Mouse (Mus musculus): ENCODE results near the gene Dcun1d1.

Gene Dcun1d1

DNA sequence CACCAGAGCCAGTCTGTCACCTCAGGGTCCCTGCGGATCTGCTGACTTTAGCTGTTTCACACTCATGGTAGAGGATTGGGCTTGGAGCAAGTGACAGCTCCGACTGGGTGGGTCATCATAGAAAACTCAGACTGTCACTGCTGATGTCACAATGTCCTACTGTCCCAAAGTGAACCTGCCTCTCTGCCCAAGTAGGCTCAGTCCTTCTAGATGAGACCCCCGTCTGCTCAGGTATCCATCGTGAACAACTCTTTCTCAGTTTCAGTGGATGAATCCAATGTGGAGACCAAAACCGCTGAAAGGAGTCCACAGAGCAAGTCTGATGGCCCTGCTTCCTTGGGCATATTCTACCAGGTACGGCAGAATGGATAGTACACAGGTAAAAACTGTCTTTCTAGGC lies at the start of gene Dcun1d1:
Gene Dcun1d1 (minus strand): TSS at position 101 of the 400 bp plus-strand sequence.
- DNase-seq (ENCODE audit: extremely low spot score, low read depth, low spot score), result no peak

DNA sequence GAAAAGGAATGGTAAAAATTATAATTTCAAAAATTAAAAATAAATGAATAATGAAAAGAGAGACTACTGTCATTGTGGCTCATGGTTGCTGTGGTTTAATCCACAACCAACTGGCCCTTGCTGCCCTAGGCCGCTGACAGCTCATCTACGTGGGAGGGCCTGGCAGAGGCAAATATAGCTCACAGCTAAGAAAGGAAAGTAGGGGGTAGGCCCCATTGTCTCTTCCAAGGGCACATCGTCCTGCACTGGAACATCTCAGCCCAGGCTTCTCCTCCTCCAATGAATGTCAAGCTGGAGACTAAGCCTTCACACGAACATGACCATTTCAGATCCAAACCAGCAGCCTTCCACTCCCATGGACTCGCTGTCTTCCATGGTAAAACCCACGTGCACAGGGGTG lies 49.0 kb upstream of the Dcun1d1 start:
- no peak for DNase-seq (ENCODE audit: extremely low spot score, low read depth, low spot score)

DNA sequence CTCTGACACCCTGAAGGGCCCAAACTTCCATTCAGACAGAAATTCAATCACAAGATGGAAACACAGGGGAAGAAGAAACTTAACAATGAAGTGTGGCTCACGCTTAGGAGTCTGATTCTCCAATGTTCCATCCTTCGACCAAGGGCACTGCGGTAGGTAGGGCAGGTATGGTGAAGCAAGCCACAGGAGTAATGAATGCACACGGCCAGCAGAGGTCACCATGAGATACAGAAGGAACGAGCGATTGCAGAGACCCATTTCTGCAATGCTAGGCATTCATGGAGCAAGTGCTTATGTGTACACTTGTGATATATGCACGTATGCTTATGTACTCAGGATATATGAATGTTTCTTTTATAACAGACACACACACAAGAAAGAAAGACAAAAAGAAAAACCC lies 36.3 kb upstream of the Dcun1d1 start:
- DNase-seq (ENCODE audit: extremely low spot score, low read depth, low spot score), result no peak

DNA sequence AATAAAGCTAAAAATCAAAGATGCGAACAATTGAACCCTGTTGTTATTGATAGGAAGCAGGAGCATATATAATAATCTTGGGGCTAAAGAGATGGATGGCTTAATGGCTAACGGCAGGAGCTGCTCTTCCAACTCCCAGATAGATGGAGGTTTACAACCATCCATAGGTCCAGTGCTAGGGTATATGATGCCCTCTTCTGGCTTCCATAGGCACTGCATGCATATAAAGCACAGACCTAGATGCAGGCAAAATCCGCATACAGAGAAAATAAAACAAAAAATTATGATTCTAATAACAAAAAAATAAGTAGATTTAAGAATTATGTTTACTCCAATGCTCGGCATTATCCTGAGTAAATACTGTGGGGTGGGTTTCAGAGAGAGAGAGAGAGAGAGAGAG lies 35.7 kb upstream of the Dcun1d1 start:
- no peak for DNase-seq (ENCODE audit: extremely low spot score, low read depth, low spot score)

DNA sequence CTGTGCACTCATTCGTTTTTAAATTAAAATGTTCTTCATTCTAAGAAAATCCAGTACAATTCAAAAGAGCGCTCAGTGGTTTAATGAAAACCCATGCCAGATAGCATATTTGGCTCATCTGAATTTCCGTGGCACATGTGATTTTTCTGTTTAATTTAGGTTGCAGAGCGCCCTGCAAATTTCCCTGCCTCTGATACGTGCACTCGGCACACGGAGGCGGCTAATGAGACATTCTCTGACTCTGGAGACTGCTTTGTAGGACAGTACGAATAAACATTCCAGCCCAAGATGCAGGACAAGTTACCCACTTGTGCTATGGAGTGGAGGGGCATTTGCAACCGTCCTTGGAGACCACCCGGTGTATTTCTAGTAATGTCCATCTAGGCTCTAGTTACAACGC lies 33.9 kb upstream of the Dcun1d1 start:
- DNase-seq (ENCODE audit: extremely low spot score, low read depth, low spot score), result no peak

DNA sequence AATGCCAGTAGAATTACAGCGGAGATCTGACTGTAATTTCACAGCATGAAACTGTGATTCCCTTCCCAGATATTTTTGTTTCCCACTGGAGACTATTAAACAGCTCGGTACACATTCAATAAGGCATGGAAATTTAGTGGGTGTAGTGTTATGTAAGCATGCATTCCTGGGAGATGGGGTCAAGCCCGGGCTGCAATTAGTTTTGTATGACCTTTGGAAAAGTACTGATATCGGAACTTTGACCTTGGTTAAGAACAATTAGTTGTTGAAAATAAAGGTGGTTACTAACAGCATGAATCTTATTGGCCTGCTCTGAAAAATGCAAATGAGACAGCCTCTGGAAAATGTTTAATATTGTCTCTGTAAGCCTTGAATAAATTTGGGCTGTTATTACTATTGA lies 33.2 kb upstream of the Dcun1d1 start:
- DNase-seq (ENCODE audit: extremely low spot score, low read depth, low spot score), result no peak

DNA sequence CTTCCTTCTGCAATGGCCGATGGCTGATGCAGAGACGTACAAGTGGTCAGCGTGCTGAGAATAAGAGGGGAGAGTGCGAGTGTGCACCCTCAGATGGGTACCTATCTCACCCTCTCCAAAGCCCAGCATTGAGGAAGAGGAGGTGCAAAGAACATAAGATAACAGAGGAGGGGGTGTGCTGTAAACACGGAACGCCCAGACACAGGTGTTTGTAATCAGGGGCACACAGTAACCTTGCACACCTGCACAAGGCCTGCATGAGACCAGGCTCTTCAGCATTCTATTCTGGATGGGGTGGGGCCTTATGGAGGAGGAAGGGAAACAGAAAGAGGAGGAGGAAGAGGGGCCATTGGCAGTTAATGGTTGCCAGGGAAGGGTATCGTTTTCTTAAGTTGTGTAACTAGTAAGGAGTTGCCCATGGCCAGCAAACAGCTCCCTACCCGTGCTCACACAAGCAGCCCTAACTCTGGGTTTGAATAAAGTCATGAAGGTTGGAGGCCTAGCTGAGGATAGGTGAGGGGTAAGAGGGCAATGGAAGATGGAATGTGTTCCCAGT lies 30.2 kb upstream of the Dcun1d1 start:
- DNase-seq (ENCODE audit: extremely low spot score, low read depth, low spot score), result no peak

DNA sequence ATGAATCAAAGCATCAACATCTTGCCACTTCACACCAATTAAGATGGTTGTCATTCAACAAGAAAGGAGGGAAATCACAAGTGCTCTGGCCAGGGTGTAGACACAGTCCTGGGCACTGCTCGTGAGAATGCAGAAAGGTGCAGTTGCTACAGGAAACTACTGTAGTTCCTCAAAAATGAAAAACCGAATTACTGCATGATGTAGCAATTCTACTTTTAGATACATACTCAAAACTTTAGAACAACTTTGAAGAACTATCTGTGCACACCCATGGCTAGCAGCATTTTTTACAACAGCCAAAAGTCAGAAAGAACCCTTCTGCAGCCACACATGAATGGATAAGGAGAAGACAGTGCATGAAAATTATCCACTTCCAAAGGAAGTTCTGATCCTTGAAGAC lies 29.2 kb upstream of the Dcun1d1 start:
- no peak for DNase-seq (ENCODE audit: extremely low spot score, low read depth, low spot score)

DNA sequence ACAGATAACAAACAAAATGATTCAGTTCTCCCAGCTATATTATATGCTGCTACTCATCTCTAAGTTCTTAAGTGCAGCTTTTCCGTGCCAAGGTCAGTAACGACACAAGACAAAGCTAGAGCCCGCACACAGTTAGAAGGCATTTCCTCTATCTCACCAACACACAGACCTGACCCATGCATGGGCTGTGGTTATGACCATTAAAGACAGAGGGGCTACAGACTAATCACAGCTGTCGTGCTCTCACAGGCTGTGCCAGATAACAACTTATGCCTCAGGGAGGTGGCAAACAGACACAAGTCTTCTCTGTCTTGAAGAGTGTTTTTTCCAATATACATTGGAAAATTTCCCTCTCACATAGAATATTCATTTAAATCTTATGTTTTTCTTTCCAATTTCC lies 27.7 kb upstream of the Dcun1d1 start:
- DNase-seq (ENCODE audit: extremely low spot score, low read depth, low spot score), result no peak

DNA sequence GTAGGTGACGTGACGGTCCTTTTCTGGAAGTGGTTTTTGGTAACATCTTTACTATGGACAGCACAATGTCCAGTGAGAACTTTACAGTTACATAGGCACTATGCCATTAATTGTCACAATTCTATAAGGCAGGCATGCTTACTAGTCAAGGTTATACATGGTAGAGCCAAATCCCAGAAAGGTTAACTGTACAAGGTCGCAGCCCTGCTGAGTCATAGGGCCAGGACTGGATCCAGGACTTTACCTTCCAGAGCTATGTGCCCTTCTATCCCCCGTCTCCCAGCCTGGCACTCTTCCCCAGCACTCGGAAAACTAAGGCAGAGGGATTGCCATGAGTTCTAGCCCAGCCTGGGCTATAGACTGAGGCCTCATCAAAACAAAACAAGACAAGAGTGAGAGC lies 26.7 kb upstream of the Dcun1d1 start:
- DNase-seq (ENCODE audit: extremely low spot score, low read depth, low spot score), result no peak

DNA sequence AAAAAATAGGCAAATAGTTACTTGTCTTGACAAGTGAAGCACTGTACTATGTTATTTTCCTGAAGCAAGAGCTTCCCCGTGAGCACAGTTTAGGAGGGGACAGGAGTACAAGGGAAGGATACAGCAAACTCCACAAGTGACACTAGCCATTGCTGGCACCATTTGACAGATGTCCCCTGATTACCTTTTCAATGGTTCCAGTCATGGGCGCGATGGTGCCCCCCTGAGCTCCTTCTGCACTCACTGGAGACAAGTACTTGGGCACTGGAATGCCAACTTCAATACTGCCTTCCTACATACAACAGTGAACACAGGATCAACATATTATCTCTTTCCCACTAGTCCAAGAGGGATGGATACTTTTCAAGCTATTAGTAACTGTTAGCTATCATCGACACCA lies 26.2 kb upstream of the Dcun1d1 start:
- no peak for DNase-seq (ENCODE audit: extremely low spot score, low read depth, low spot score)

DNA sequence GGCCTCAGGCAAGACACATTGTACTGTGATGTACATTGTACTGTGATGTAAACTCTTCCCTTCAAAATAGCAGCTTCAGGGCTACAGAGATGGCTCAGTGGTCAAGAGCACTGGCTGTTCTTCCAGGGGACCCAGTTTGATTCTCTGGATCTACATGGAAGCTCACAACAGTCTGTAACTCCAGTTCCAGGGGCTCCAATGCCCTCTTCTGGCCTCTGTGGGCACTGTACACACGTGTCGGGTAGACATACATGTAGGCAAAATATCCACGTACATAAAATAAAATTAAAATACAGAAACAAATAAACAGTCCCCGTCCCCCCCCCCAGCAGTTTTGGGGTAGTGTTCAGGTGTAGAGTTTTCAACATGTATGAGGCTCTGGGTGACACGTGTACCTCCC lies 25.7 kb upstream of the Dcun1d1 start:
- DNase-seq (ENCODE audit: extremely low spot score, low read depth, low spot score), result no peak

DNA sequence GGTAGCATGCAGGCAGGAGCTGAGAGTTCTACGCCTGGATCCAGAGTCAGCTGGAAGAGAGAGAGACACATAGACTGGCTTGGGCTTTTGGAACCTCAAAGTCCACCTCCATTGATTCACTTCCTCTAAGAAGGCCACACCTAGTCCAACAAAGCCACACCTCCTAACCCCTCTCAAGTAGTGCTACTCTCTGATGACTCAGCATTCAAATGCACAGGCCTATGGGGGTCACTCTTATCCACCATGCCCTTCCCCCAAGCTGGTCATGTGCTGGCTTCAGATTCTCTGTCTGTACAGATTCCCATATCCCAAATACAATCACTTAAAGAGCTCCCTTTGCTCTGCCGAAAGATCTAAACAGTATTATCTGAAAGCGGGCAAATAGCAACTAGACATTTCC lies 20.0 kb upstream of the Dcun1d1 start:
- no peak for DNase-seq (ENCODE audit: extremely low spot score, low read depth, low spot score)

DNA sequence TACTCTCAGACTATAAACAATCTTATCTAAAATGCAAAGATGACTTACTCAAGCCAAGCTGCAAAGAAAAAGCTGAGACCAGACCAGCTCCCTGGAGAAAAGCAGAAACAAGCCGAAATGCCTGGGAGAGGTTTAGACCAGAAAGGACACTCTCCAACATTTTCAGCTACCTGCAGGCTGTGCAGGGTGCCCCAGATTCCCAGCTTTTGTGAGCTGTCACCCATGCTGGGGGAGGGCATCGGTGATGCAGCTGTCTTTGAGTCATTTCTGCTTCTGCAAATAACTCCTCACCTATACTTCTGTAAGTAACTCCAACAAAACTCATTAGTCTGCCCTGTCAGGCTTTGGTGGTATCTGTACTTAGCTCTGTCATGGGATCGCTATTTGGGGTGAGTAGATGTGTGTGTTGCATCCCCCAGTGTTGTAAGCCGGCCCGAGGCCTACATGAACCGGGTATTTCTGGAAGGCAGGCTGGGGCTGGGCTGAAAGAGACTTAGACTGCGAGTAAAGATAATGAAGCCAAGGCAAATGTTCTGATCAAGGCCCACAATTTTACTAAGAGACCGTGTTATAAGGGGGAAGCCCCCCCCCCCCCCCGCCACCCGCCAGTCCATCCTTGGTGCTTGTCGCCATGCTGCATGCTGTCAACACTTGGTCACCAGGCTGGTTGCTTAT lies 17.8 kb upstream of the Dcun1d1 start:
- no peak for DNase-seq (ENCODE audit: extremely low spot score, low read depth, low spot score)

DNA sequence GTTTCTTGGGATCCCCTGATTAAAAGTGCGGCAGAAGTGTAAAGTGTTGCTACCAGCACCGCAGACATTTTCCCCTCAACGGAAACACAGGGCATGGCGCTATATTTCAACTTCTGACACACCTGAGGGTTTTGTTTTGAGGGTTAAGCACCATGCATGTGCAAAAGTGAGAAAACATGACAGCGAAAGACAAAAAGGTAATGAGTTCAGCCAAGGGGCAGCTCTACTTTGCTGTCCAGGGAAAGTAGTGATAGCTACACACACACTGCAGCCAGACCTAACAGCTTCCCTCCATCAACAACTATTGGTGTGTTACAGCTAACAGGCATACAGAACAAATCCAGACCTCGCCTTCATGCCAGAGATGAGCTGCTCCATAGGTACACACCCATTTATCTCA lies 16.6 kb upstream of the Dcun1d1 start:
- DNase-seq (ENCODE audit: extremely low spot score, low read depth, low spot score), result no peak

DNA sequence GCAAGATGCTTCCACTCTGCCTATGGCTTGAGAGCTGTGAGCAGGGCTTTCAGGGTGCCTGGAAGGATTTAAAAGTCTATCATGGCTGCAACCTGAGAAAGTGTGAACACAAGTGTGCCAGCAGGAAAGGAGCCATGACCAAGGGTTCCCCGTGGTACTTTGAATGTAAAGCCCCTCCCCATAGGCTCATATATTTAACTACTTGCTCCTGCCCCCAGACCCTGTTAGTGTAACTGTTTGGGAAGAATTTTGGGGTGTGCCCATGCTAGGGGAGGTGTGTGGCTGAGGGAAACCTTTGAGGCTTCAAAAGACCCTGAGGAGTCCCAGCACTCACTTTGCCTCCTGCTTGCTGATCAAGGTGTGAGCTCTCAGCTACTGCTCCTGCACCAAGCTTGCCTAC lies 15.9 kb upstream of the Dcun1d1 start:
- DNase-seq (ENCODE audit: extremely low spot score, low read depth, low spot score), result no peak

DNA sequence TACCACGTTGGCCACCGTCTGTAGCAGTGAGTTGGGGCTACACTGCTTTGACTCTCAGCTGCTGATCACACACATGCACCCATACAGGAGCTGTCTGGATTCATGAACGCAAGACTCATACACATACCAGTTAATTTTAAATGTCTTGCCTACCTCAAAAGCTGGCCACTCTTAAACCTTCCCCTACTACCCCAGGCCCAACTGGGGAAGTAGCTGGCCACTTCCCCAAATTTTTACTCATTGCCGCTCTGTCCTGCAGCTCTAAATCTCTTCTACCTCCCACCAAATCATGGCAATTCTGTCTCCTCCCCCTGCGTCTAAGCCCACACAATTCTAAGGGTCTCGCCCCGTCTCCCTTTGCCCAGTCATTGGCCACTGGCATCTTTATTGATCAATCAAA lies 11.0 kb upstream of the Dcun1d1 start:
- DNase-seq (ENCODE audit: extremely low spot score, low read depth, low spot score), result no peak

DNA sequence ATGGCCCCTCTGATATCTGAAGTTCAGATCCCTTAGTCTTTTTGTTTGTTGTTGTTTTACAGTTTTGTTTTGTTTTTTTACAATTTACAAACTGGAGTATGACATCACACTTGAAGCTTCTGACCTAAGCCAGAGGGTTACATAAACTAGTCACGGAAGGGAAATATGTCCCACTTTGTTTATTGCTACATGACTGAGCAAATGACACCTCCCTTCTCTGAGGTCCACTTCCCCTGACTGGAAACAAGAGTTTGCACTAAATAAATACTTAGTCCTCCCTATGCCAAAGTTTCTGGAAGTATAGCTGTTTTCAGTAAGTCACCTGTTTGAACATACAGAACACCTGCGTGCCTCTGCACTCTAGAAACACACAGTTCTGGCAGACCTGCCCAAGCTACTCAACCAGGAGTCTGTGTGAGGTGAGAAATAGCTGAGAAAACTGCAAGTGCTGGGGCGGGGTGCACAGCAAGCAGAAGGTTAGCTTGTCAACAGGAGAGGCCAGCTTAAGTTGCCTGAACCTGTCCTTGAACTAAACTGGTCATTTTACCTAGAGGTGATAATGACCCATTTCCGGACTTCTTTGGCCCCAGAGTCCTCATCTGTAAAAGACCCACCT lies 3.4 kb upstream of the Dcun1d1 start:
- no peak for DNase-seq (ENCODE audit: extremely low spot score, low read depth, low spot score)

DNA sequence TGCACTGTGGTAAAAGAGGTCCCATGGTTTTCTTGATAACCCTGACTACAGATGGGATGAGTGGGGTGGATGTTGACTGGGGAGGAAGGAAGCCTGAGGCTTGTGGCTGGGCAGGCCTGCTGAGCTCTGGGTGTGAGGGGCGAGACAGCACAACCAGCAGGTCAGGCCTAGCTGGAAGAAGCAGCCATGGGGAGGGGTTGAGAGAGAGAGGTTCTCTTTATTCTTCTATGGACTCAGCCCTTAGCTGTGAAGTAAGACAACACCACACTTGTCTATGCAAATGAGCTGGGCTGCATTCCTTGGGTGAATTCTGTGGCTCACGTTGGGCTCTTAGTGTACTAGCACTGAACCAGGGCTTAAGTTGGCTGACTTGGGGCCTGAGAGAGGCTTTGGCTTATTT lies 2.8 kb upstream of the Dcun1d1 start:
- DNase-seq (ENCODE audit: extremely low spot score, low read depth, low spot score), result no peak

DNA sequence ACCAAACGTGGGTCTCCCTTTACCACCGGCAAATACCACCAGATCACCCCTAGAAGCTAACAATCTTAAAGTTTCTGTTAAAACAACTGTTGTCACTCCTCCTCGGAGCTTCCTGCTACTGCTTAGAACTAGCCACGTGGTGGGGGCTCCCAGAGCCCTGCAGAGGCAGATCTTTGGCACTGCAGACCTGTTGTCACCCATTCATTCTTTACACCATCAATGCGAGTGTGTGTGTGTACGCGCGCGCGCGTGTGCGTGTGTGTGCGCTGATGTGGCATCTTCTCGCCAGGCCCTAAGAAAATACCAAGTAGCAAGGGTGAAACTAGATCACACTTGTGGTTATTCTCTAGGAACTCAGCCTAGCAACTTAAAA lies 3.9 kb downstream of the Dcun1d1 start:
- DNase-seq (ENCODE audit: extremely low spot score, low read depth, low spot score), result no peak

DNA sequence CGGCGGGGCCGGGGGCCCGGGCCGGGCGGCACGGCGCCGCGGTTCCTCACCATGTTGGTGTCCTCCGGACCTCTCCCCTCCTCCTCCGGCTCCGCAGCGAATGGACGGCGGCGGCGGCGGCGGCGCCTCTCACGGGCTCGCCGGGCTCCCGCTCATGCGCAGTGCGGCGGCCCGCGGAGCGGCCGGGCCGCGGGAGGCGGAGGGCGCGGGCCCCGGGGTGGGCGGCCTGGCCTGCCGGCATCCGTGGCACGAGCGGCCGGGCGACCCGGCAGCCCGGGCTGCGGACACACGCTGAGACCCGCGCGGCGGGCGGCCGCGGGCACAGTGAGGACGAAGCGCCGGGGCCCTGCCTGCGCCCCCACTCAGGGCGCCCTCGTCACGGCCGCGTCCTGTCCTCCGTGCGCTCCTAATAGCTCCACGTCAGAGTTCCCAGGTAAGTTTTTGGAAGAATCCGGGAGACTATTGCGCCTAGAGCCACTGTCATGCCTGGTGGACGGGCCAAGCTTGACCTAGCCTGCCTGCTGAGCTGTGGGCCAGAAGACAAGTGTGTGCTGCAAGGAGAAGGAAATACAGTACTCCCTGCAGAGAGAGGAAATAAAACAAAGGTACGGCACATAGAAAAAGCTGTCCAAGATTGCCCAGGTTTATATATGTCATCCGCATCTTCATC lies 4.4 kb downstream of the Dcun1d1 start:
- DNase-seq (ENCODE audit: extremely low spot score, low read depth, low spot score), result no peak

Data from hindlimb bud, embryonic 11.5 days (tissue).